Comparison of ENCODE assay signal across 15 mouse cellular contexts in the genomic region with DNA sequence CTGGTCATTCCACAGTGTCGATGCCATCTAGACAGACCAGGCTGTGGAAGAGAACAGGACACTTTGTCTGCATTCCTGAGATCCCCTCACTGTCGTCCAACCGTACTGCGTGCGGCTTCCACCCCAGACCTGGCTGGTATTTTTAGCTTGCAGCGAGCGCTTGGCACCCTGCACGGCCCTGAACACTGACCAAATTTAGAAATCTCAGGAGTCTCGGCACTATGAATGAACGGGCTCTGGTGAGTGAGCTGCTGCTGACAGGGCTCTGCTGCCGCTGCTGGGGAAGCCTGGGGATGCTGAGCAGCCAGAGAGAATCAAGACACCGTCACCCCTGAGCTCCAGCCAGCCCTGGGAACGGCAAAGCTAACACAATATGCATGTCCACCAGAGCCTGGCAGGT. TPM values are rescaled to one million over a fixed set of nuclear protein-coding genes. Genes with fewer than 3 reads are reported as not detected.
A peak's percentile ranks its signal among the peaks of the same experiment; 100 is the strongest.
DNase-seq lines count a peak whose midpoint lies in the region; ATAC-seq and TF ChIP-seq lines count a peak whose summit lies in the region.
"Had no signal": no experiment of that assay in that cellular context is flagged by ENCODE, and none has a peak within 500 bp of the region (broad histone marks: within the 10 kb centered on the region; RNA-seq: fewer than 3 reads in every experiment).

No protein-coding gene starts in this region.

- DNase-seq in liver, postnatal 0 days = peak; percentile 10
- no peak for DNase-seq in liver, embryonic 11.5 days (ENCODE audit: low spot score)
- DNase-seq in gastrocnemius, adult 2 months = peak; percentile 89
- peak; percentile 94 for DNase-seq in heart, embryonic 10.5 days (ENCODE audit: low spot score)
- DNase-seq in layer of hippocampus, adult 2 months (ENCODE audit: low spot score in 2 of 2) = no peak
- DNase-seq in T-cell, adult 2 months (ENCODE audit: low spot score) = no peak

- H3K9me3 ChIP-seq in liver, postnatal 0 days (ENCODE audit: low read length) = no peaks in the 10 kb centered on the region
- no peaks in the 10 kb centered on the region for H3K9me3 ChIP-seq in liver, embryonic 11.5 days (ENCODE audit: control insufficient read depth, low read length)
- H3K9me3 ChIP-seq in heart, embryonic 10.5 days = no peaks in the 10 kb centered on the region
- no peaks in the 10 kb centered on the region for H3K9me3 ChIP-seq in intestine, embryonic 16.5 days (ENCODE audit: control insufficient read depth, low read length)
- H3K9me3 ChIP-seq in forebrain, embryonic 12.5 days = no peaks in the 10 kb centered on the region
- H3K9me3 ChIP-seq: neural tube, embryonic 15.5 days had no signal

- no peaks in the 10 kb centered on the region for H3K27me3 ChIP-seq in liver, postnatal 0 days (ENCODE audit: insufficient read depth, low read length)
- H3K27me3 ChIP-seq in liver, embryonic 11.5 days (replicated peaks; ENCODE audit: control insufficient read depth, insufficient read depth, low read length) = no peaks in the 10 kb centered on the region
- no peaks in the 10 kb centered on the region for H3K27me3 ChIP-seq in heart, embryonic 10.5 days (ENCODE audit: insufficient read depth, poor library complexity, severe bottlenecking)
- H3K27me3 ChIP-seq in intestine, embryonic 16.5 days (replicated peaks; ENCODE audit: control insufficient read depth, insufficient read depth, low read length) = no peaks in the 10 kb centered on the region
- no peaks in the 10 kb centered on the region; the same call in 1 of the 2 replicates for H3K27me3 ChIP-seq in forebrain, embryonic 12.5 days
- H3K27me3 ChIP-seq: neural tube, embryonic 15.5 days had no signal

- no peak overlapping the region for H3K9ac ChIP-seq in liver, postnatal 0 days (replicated peaks)
- H3K9ac ChIP-seq in liver, embryonic 11.5 days (ENCODE audit: low read depth, low read length) = no peak overlapping the region
- 0 out of 2 replicates have a peak overlapping the region, but pooled peaks have one; percentile 3 for H3K9ac ChIP-seq in intestine, embryonic 16.5 days (ENCODE audit: low read depth, low read length)
- H3K9ac ChIP-seq in forebrain, embryonic 12.5 days = no peak overlapping the region
- H3K9ac ChIP-seq: neural tube, embryonic 15.5 days had no signal

- no peaks in the 10 kb centered on the region for H3K36me3 ChIP-seq in liver, postnatal 0 days (replicated peaks; ENCODE audit: insufficient read depth, low read length)
- no peaks in the 10 kb centered on the region for H3K36me3 ChIP-seq in liver, embryonic 11.5 days (ENCODE audit: control insufficient read depth, insufficient read depth, low read length)
- no peaks in the 10 kb centered on the region for H3K36me3 ChIP-seq in heart, embryonic 10.5 days
- H3K36me3 ChIP-seq in intestine, embryonic 16.5 days (ENCODE audit: control insufficient read depth, insufficient read depth, low read length) = no peaks in the 10 kb centered on the region
- H3K36me3 ChIP-seq in forebrain, embryonic 12.5 days (replicated peaks) = no peaks in the 10 kb centered on the region
- H3K36me3 ChIP-seq: neural tube, embryonic 15.5 days had no signal

- H3K27ac ChIP-seq in liver, postnatal 0 days (ENCODE audit: low read depth) = no peak overlapping the region
- H3K27ac ChIP-seq in liver, embryonic 11.5 days (ENCODE audit: low read depth, low read length) = no peak overlapping the region
- peak overlapping the region; percentile 90 for H3K27ac ChIP-seq in gastrocnemius, adult 2 months
- peak overlapping the region; percentile 90 for H3K27ac ChIP-seq in heart, embryonic 10.5 days
- H3K27ac ChIP-seq in intestine, embryonic 16.5 days (ENCODE audit: low read length) = peak overlapping the region; percentile 20; the same call in 1 of the 2 replicates
- no peak overlapping the region for H3K27ac ChIP-seq in layer of hippocampus, adult 2 months
- H3K27ac ChIP-seq in forebrain, embryonic 12.5 days = no peak overlapping the region
- H3K27ac ChIP-seq: hindbrain, postnatal 0 days; neural tube, embryonic 15.5 days had no signal

- no peak overlapping the region for H3K4me2 ChIP-seq in liver, postnatal 0 days (ENCODE audit: low read depth, low read length)
- no peak overlapping the region for H3K4me2 ChIP-seq in liver, embryonic 11.5 days
- H3K4me2 ChIP-seq in intestine, embryonic 16.5 days (ENCODE audit: low read depth, low read length) = no peak overlapping the region
- no peak overlapping the region for H3K4me2 ChIP-seq in forebrain, embryonic 12.5 days
- H3K4me2 ChIP-seq: neural tube, embryonic 15.5 days had no signal

- no peak for ATAC-seq in liver, postnatal 0 days
- no peak for ATAC-seq in liver, embryonic 11.5 days (replicated peaks; ENCODE audit: low FRiP score)
- peak; percentile 35 for ATAC-seq in intestine, embryonic 16.5 days
- ATAC-seq in forebrain, embryonic 12.5 days (ENCODE audit: low FRiP score) = no peak
- ATAC-seq: forebrain, embryonic 14.5 days; hindbrain, postnatal 0 days had no signal

- intact Hi-C loops in gastrocnemius, adult 2 months (cut with DNase I) = loop anchor here (10.0 kb wide), 1 partner anchor 613 kb away; a partner anchor contains a TSS

- H3K4me1 ChIP-seq in liver, postnatal 0 days (ENCODE audit: insufficient read depth) = peaks cover 7% of the 10 kb centered on the region; the same call in 1 of the 2 replicates
- H3K4me1 ChIP-seq in liver, embryonic 11.5 days (replicated peaks; ENCODE audit: control insufficient read depth, insufficient read depth, low read length) = peaks cover 6% of the 10 kb centered on the region; the same call in 1 of the 2 replicates
- peaks cover 47% of the 10 kb centered on the region for H3K4me1 ChIP-seq in heart, embryonic 10.5 days
- H3K4me1 ChIP-seq in intestine, embryonic 16.5 days (ENCODE audit: control insufficient read depth, insufficient read depth, low read length) = peaks cover 5% of the 10 kb centered on the region; the same call in 1 of the 2 replicates
- H3K4me1 ChIP-seq in forebrain, embryonic 12.5 days = no peaks in the 10 kb centered on the region
- H3K4me1 ChIP-seq: neural tube, embryonic 15.5 days had no signal

- no peak for TF ChIP-seq CTCF in liver, postnatal 0 days (IDR thresholded peaks at IDR 0.05; ENCODE audit: low read depth)
- TF ChIP-seq CTCF in gastrocnemius, adult 2 months (IDR thresholded peaks at IDR 0.05) = peak; percentile 5; the same call in 1 of the 2 replicates
- TF ChIP-seq CTCF in layer of hippocampus, adult 2 months (conservative IDR thresholded peaks at IDR 0.05) = no peak

- no peak for TF ChIP-seq EP300 in liver, postnatal 0 days (IDR thresholded peaks at IDR 0.05; ENCODE audit: low read depth)

- WGBS in liver, postnatal 0 days (ENCODE audit: insufficient replicate concordance) = 70% methylated on average over 13 of the region's 13 CpGs
- 64% methylated on average over 13 of the region's 13 CpGs for WGBS in liver, embryonic 11.5 days
- 33% methylated on average over 13 of the region's 13 CpGs for WGBS in heart, embryonic 10.5 days
- WGBS in intestine, embryonic 16.5 days = 56% methylated on average over 13 of the region's 13 CpGs
- 70% methylated on average over 13 of the region's 13 CpGs for WGBS in forebrain, embryonic 12.5 days

- H3K4me3 ChIP-seq in liver, postnatal 0 days (ENCODE audit: low read depth, low read length) = no peak overlapping the region
- no peak overlapping the region for H3K4me3 ChIP-seq in liver, embryonic 11.5 days (ENCODE audit: low read depth, low read length)
- H3K4me3 ChIP-seq in gastrocnemius, adult 2 months = no peak overlapping the region
- peak overlapping the region; percentile 43 for H3K4me3 ChIP-seq in heart, embryonic 10.5 days
- no peak overlapping the region for H3K4me3 ChIP-seq in intestine, embryonic 16.5 days (ENCODE audit: low read length)
- no peak overlapping the region for H3K4me3 ChIP-seq in layer of hippocampus, adult 2 months
- H3K4me3 ChIP-seq in forebrain, embryonic 12.5 days (replicated peaks) = no peak overlapping the region
- H3K4me3 ChIP-seq: neural tube, embryonic 15.5 days had no signal

RNA-seq across cellular contexts. Expression of a gene that starts 31.9 kb away (rescaled TPM):
- 0.21 and 0.25 TPM in 2 replicates for polyA plus RNA-seq in liver, postnatal 0 days (2015; fragmentation: Nextera tagmentation; extraction: Ambion mirVana)
- polyA plus RNA-seq in liver, embryonic 11.5 days (2014; fragmentation: Nextera tagmentation; extraction: Ambion mirVana) = 0.07 TPM in 1 of 2 replicates, not detected in the other
- under 1 TPM in 1 of 2 experiments, not detected in 1; 0.23 TPM for total RNA-seq in gastrocnemius, adult 2 months (2021)
- 0.85 and 1.1 TPM in 2 replicates for polyA plus RNA-seq in heart, embryonic 10.5 days (2016; fragmentation: Nextera tagmentation; extraction: Ambion mirVana)
- 0.22 and 0.23 TPM in 2 replicates for polyA plus RNA-seq in intestine, embryonic 16.5 days (2015; fragmentation: Nextera tagmentation; extraction: Ambion mirVana)
- total RNA-seq in layer of hippocampus, adult 2 months (2021) = not detected
- 0.09 TPM in 1 of 2 replicates, not detected in the other for polyA plus RNA-seq in forebrain, embryonic 12.5 days (2016; fragmentation: Nextera tagmentation; extraction: Ambion mirVana)
- total RNA-seq: hindbrain, postnatal 0 days; layer of hippocampus, adult 18-20 months had no signal
- polyA plus RNA-seq: forebrain, embryonic 14.5 days; hindbrain, postnatal 0 days; limb, embryonic 14.5 days; spleen, adult 2 months; urinary bladder, adult 2 months had no signal

Comparison
In these comparisons a context has a peak if more than half of its experiments do, and no peak if none do; other contexts are left out.
1. DNase-seq: peak in liver, postnatal 0 days (single experiment), gastrocnemius, adult 2 months (single experiment) and heart, embryonic 10.5 days (single experiment); none in liver, embryonic 11.5 days (single experiment), layer of hippocampus, adult 2 months (0 of 2) and T-cell, adult 2 months (single experiment).
2. H3K27ac ChIP-seq: peak in gastrocnemius, adult 2 months (single experiment), heart, embryonic 10.5 days (single experiment) and intestine, embryonic 16.5 days (single experiment); none in liver, postnatal 0 days (single experiment), liver, embryonic 11.5 days (single experiment), layer of hippocampus, adult 2 months (single experiment) and forebrain, embryonic 12.5 days (single experiment).